Mouse (Mus musculus) embryonic stem cell, embryonic (primary cell): ENCODE results near the gene Scamp2.

ENCODE experiments used
- CTCF ChIA-PET, 4 experiments: fragments of 300-600 bp in 2 of 4; fragments of 350-600 bp in 2 of 4; sonication (Branson Sonifier 250); formaldehyde crosslinking; loops; one replicate each; lab custom pipeline; 2022; ENCODE audit warnings: inconsistent platforms in 2 of 4; lab: Charles Lee
- POLR2A ChIA-PET, 4 experiments: fragments of 300-600 bp in 2 of 4; fragments of 350-600 bp in 2 of 4; sonication (Branson Sonifier 250); formaldehyde crosslinking; loops; one replicate each; lab custom pipeline; 2022; ENCODE audit warnings: antibody characterized with exemption in 4 of 4, inconsistent platforms in 1 of 4; lab: Charles Lee

Gene Scamp2

GRCm38 (mm10) chr9:57597929-57598382 is 37.2 kb downstream of the Scamp2 start:
- CTCF ChIA-PET = interaction anchor here in 1 of 4 experiments (0.7 kb wide), 1 partner anchor 19 kb away, joined by 8 read pairs; no protein-coding TSS in a partner anchor
- POLR2A ChIA-PET = interaction anchor here in 3 of 4 experiments (0.6 to 1.0 kb wide), 3 partner anchors 19 to 1432 kb away, joined by 3 to 5 read pairs (median 3); no protein-coding TSS in a partner anchor

- POLR2A ChIA-PET = interaction anchor here in 2 of 4 experiments (0.6 to 1.5 kb wide), 3 partner anchors 9 to 661 kb away, joined by 3 read pairs; no protein-coding TSS in a partner anchor
- CTCF ChIA-PET = no interaction called here
Measured at GRCm38 (mm10) chr9:57598851-57599563, 38.3 kb downstream of the Scamp2 start.

GRCm38 (mm10) chr9:57600620-57601352 is 40.0 kb downstream of the Scamp2 start:
- CTCF ChIA-PET = interaction anchor here in 3 of 4 experiments (0.6 to 1.1 kb wide), 3 partner anchors 10 to 59 kb away, joined by 3 to 7 read pairs (median 4); no protein-coding TSS in a partner anchor
- POLR2A ChIA-PET = interaction anchor here in 2 of 4 experiments (0.6 to 1.5 kb wide), 5 partner anchors 9 to 353 kb away, joined by 3 to 4 read pairs (median 3); no protein-coding TSS in a partner anchor

- CTCF ChIA-PET = interaction anchor here in 1 of 4 experiments (1.1 kb wide), 1 partner anchor 28 kb away, joined by 3 read pairs; no protein-coding TSS in a partner anchor
- POLR2A ChIA-PET = no interaction called here
Measured at GRCm38 (mm10) chr9:57601353-57601706, 40.6 kb downstream of the Scamp2 start.

GRCm38 (mm10) chr9:57602098-57602497 is 41.4 kb downstream of the Scamp2 start:
- CTCF ChIA-PET = interaction anchor here (0.6 to 1.2 kb wide), 5 partner anchors 8 to 1026 kb away, joined by 3 to 4 read pairs (median 3); no protein-coding TSS in a partner anchor
- POLR2A ChIA-PET = interaction anchor here in 2 of 4 experiments (0.6 to 1.1 kb wide), 2 partner anchors 11 to 1754 kb away, joined by 3 to 4 read pairs; no protein-coding TSS in a partner anchor

- POLR2A ChIA-PET = interaction anchor here in 1 of 4 experiments (1.2 kb wide), 1 partner anchor 101 kb away, joined by 4 read pairs; the partner anchor contains the start of gene Rpp25
- CTCF ChIA-PET = interaction anchor here in 3 of 4 experiments (1.0 to 1.9 kb wide), 3 partner anchors 25 to 155 kb away, joined by 3 to 11 read pairs (median 6); no protein-coding TSS in a partner anchor
Measured at GRCm38 (mm10) chr9:57604875-57605274, 44.1 kb downstream of the Scamp2 start.

- ChIA-PET POLR2A (interaction anchor here in 3 of 4 experiments (0.6 to 1.4 kb wide), 7 partner anchors 13 to 655 kb away, joined by 3 to 5 read pairs (median 3); partner anchors contain the start of genes Cox5a (in 1 of the 3), Rpp25 (in 1 of the 3), Sema7a (in 1 of the 3) and Snupn (in 1 of the 3)), CTCF (interaction anchor here in 3 of 4 experiments (0.6 to 1.9 kb wide), 9 partner anchors 16 to 470 kb away, joined by 3 to 11 read pairs (median 5); partner anchors contain the start of gene Ulk3 (in 1 of the 3))
Measured at GRCm38 (mm10) chr9:57605503-57605902, 44.8 kb downstream of the Scamp2 start.

GRCm38 (mm10) chr9:57606139-57606851 is 45.6 kb downstream of the Scamp2 start, which contains the start of gene Cplx3:
Cplx3 (minus strand) TSS chr9:57606281.
- POLR2A ChIA-PET = interaction anchor here in 3 of 4 experiments (0.6 to 1.4 kb wide), 7 partner anchors 12 to 1537 kb away, joined by 3 to 5 read pairs (median 3); partner anchors contain the start of genes Cox5a (in 1 of the 3), Sema7a (in 1 of the 3), Snupn (in 1 of the 3) and Ulk3 (in 1 of the 3)
- CTCF ChIA-PET = interaction anchor here in 3 of 4 experiments (0.6 to 1.9 kb wide), 9 partner anchors 17 to 471 kb away, joined by 3 to 11 read pairs (median 5); partner anchors contain the start of gene Ulk3 (in 1 of the 3)

- ChIA-PET CTCF (interaction anchor here in 3 of 4 experiments (0.6 to 1.4 kb wide), 4 partner anchors 9 to 1316 kb away, joined by 4 to 7 read pairs (median 4); no protein-coding TSS in a partner anchor), POLR2A (interaction anchor here in 1 of 4 experiments (0.5 to 1.6 kb wide), 3 partner anchors 20 to 645 kb away, joined by 3 read pairs; partner anchors contain the start of genes Csk and Ulk3)
Measured at GRCm38 (mm10) chr9:57609803-57610202, 49.1 kb downstream of the Scamp2 start.

- POLR2A ChIA-PET = interaction anchor here in 2 of 4 experiments (0.5 to 1.6 kb wide), 4 partner anchors 21 to 645 kb away, joined by 3 read pairs; partner anchors contain the start of genes Csk (in 1 of the 2) and Ulk3 (in 1 of the 2)
- CTCF ChIA-PET = interaction anchor here in 3 of 4 experiments (0.6 to 1.4 kb wide), 6 partner anchors 8 to 1315 kb away, joined by 3 to 11 read pairs (median 4); no protein-coding TSS in a partner anchor
Measured at GRCm38 (mm10) chr9:57610359-57610826, 49.6 kb downstream of the Scamp2 start.

- CTCF ChIA-PET = interaction anchor here in 3 of 4 experiments (0.6 to 3.4 kb wide), 3 partner anchors 17 to 92 kb away, joined by 3 to 11 read pairs (median 4); no protein-coding TSS in a partner anchor
- POLR2A ChIA-PET = interaction anchor here in 2 of 4 experiments (0.6 kb wide), 2 partner anchors 96 to 276 kb away, joined by 3 to 6 read pairs; no protein-coding TSS in a partner anchor
Measured at GRCm38 (mm10) chr9:57612587-57612986, 51.8 kb downstream of the Scamp2 start.

- ChIA-PET CTCF (interaction anchor here (0.6 to 3.4 kb wide), 6 partner anchors 12 to 45 kb away, joined by 3 to 11 read pairs (median 5); no protein-coding TSS in a partner anchor), POLR2A (interaction anchor here in 2 of 4 experiments (0.7 to 1.4 kb wide), 3 partner anchors 9 to 111 kb away, joined by 3 to 6 read pairs (median 4); partner anchors contain the start of gene Rpp25 (in 1 of the 2))
Measured at GRCm38 (mm10) chr9:57613975-57614374, 53.2 kb downstream of the Scamp2 start.

- ChIA-PET POLR2A (interaction anchor here in 2 of 4 experiments (0.6 to 1.1 kb wide), 2 partner anchors 17 to 318 kb away, joined by 3 to 4 read pairs; no protein-coding TSS in a partner anchor), CTCF (interaction anchor here in 3 of 4 experiments (0.6 to 3.4 kb wide), 5 partner anchors 14 to 92 kb away, joined by 3 to 11 read pairs (median 3); no protein-coding TSS in a partner anchor)
Measured at GRCm38 (mm10) chr9:57614786-57615185, 54.0 kb downstream of the Scamp2 start.

GRCm38 (mm10) chr9:57617556-57618169 is 56.9 kb downstream of the Scamp2 start:
- POLR2A ChIA-PET = interaction anchor here in 2 of 4 experiments (0.7 to 1.5 kb wide), 4 partner anchors 12 to 114 kb away, joined by 3 to 4 read pairs (median 3); partner anchors contain the start of genes Cplx3 (in 1 of the 2) and Rpp25 (in 1 of the 2)
- CTCF ChIA-PET = interaction anchor here in 3 of 4 experiments (0.6 to 2.4 kb wide), 7 partner anchors 11 to 101 kb away, joined by 3 to 15 read pairs (median 3); partner anchors contain the start of gene Csk (in 1 of the 3)

- ChIA-PET CTCF (interaction anchor here (0.6 to 2.4 kb wide), 7 partner anchors 10 to 984 kb away, joined by 3 to 15 read pairs (median 6); no protein-coding TSS in a partner anchor), POLR2A (interaction anchor here in 2 of 4 experiments (0.6 to 1.5 kb wide), 5 partner anchors 13 to 77 kb away, joined by 3 read pairs; partner anchors contain the start of gene Cplx3 (in 1 of the 2))
Measured at GRCm38 (mm10) chr9:57618854-57619253, 58.1 kb downstream of the Scamp2 start.
